Mouse (Mus musculus) lung, embryonic 14.5 days (tissue): ENCODE results near the gene Kremen1. TPM values are rescaled to one million over a fixed set of nuclear protein-coding genes. Genes with fewer than 3 reads are reported as not detected.
A peak's percentile ranks its signal among the peaks of the same experiment; 100 is the strongest.

Experiments used
- ATAC-seq: fragments of 200-750 bp; cut with Nextera tagmentation; 2 replicates; pipeline ENCODE4 v1.8.0; 2017; ENCODE audit warnings: mild to moderate bottlenecking, moderate TSS enrichment, moderate library complexity; ENCODE audit not compliant: insufficient read depth
- DNase-seq: peaks from one replicate; pipeline ENCODE4 v3.0.0-alpha.2; 2015
- H3K27ac ChIP-seq: fragments of 300-500 bp; sonication (generic); 2 replicates; pipeline ENCODE4 v1.5.1; 2014; ENCODE audit warnings: low read depth, mild to moderate bottlenecking, moderate library complexity
- H3K27me3 ChIP-seq: fragments of 300-500 bp; sonication (generic); 2 replicates; pipeline ENCODE4 v1.6.1; 2014; ENCODE audit warnings: low read length, control low read depth; ENCODE audit not compliant: insufficient read depth
- H3K36me3 ChIP-seq: fragments of 300-500 bp; sonication (generic); 2 replicates; pipeline ENCODE4 v1.6.1; 2014; ENCODE audit warnings: control low read depth; ENCODE audit not compliant: insufficient read depth
- H3K4me1 ChIP-seq: fragments of 300-500 bp; sonication (generic); 2 replicates; pipeline ENCODE4 v1.6.1; 2014; ENCODE audit warnings: antibody characterized with exemption, control low read depth; ENCODE audit not compliant: insufficient read depth
- H3K4me2 ChIP-seq: fragments of 300-500 bp; sonication (generic); 2 replicates; pipeline ENCODE4 v1.6.1; 2014; ENCODE audit warnings: mild to moderate bottlenecking
- H3K4me3 ChIP-seq: fragments of 300-500 bp; sonication (generic); 2 replicates; pipeline ENCODE4 v1.5.1; 2014; ENCODE audit warnings: low read depth, low read length
- H3K9ac ChIP-seq: fragments of 300-500 bp; sonication (generic); 2 replicates; pipeline ENCODE4 v1.6.1; 2014
- H3K9me3 ChIP-seq: fragments of 300-500 bp; sonication (generic); 2 replicates; pipeline ENCODE4 v1.6.1; 2016; ENCODE audit warnings: low read depth, low read length, control low read depth
- CTCF ChIP-seq: IDR thresholded peaks from 2 replicates; pipeline ENCODE4 v1.5.1; 2016; ENCODE audit warnings: antibody characterized with exemption, low read depth
- WGBS: fragments of 180-500 bp; shearing (Covaris S2); extraction: QIAGEN DNeasy Blood & Tissue Kit; methylation state at CpG from one replicate; pipeline ENCODE4 v1.1.7; 2014; 5-methylcytosine and 5-hydroxymethylcytosine counted together
- polyA plus RNA-seq: library from polyadenylated mRNA; unstranded; fragments of >200 nt; fragmentation: Nextera tagmentation; extraction: Ambion mirVana; gene quantifications from 2 replicates; pipeline ENCODE4 v1.2.1, GENCODE M21; 2014

Gene Kremen1
- polyA plus RNA-seq, 1 experiment from 2014 or later: 14.5 TPM

DNA sequence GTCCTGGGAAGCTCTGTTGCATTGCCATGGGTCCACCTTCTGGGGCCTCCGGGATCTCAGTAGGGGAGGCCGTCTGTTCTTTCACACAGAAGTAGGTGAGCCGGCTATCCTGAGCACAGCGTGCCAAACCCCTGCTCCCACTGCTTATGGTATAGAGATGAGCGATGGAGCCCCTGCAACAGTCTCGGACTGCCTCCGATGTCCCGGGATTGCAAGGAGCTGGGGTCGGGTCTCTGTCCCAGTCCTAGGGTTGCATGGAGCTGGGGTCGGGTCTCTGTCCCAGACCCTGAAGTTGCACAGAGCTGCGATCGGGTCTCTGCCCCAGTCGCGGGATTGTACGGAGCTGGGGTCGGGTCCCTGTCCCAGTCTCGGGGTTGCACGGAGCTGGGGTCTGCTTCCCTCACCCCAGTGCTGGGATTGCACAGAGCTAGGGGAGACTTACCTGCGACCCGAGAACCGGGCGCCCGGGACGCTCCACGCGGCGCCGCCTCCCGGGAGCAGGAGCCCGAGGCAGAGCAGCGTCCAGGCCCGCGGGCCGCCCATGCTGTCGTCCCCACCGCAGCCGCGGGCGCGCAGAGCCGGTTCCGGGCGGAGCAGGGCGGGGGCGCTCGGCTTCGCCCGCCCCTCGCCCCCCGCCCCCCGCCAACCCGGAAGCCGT, 109.5 kb downstream of the Kremen1 start, which contains the start of gene Emid1:
Gene Emid1, minus strand, starts transcription at position 578 of the 658 bp plus-strand sequence.
- ATAC-seq: peak; percentile 28; the same call in 1 of the 2 replicates
- Histone ChIP-seq H3K9ac (peak within 1 kb of the TSS; percentile 82), H3K9me3 (no peaks in the 10 kb centered on the region), H3K4me3 (peak within 1 kb of the TSS; percentile 64), H3K27me3 (no peaks in the 10 kb centered on the region), H3K36me3 (no peaks in the 10 kb centered on the region), H3K27ac (peak within 1 kb of the TSS; percentile 52; the same call in 1 of the 2 replicates), H3K4me2 (peak within 1 kb of the TSS; percentile 93), H3K4me1 (peaks cover 22% of the 10 kb centered on the region)
- TF ChIP-seq CTCF: no peak
- DNase-seq: peak; percentile 70
- under 1% methylated on average over 52 of the region's 53 CpGs for WGBS

DNA sequence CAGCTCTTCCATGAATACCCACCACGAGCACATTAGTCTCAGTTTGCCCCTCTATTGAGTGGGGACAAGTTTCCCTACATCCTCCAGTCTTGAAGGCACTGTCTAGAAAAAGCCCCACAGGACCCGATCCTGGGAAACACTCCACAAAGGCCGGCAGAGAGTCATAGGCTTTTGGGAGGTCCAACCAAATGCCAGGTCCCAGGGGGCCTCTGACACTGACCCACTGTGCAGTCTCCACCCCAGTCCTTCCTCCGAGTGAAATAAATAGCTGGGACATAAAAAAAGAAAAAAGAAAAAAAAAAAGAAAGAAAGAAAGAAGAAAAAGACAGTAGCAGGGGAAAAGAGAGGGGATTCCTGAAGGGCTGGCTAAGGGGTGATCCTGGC, 110.1 kb downstream of the Kremen1 start:
- Histone ChIP-seq H3K36me3 (no peaks in the 10 kb centered on the region), H3K9me3 (no peaks in the 10 kb centered on the region), H3K27me3 (no peaks in the 10 kb centered on the region), H3K9ac (peak overlapping the region; percentile 82), H3K4me3 (peak overlapping the region; percentile 64), H3K27ac (no peak overlapping the region), H3K4me1 (peaks cover 22% of the 10 kb centered on the region), H3K4me2 (peak overlapping the region; percentile 93)
- DNase-seq (no peak), ATAC-seq (no peak)
- 34% methylated on average over 4 of the region's 4 CpGs for WGBS
- TF ChIP-seq CTCF: no peak

DNA sequence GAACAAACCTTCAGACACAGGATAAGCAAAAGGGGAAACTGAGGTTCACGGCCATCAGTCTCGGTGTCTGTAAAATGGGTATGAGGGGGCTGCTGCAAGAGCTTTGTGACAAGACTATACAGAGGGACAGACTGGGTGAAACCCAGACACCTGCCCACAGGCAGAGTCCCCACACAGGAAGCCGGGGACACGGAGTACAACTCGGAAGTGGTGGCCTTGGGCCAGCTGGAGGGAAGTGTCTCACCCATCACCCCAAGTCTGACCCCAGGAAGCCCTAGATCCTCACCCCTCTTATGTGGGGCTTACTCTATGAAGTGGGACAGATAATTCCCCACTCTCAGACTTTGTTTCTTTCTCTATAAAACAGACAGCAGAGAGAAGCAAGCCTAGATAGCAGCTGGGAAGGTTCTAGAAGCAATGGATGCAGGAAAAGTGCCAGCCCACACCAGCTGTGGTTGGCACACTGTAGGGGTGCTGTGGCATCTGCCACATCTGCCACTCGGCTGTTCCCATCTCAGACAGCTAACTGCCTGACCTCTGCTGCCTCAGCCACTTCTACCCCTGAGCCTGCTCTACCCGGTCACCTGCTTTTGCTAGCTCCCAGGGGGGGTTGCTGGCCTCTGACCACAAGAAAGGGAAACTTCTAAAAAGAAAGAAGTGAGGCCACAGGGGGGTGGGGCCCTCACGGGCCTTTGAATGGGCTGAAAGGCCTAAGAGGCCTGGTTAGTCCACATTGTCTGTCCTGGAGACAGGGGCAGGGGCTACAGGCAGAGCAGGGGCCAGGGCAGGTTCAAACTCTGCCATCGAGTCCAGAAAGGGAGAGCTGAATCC, 110.7 kb downstream of the Kremen1 start:
- WGBS: 66% methylated on average over 9 of the region's 9 CpGs
- Histone ChIP-seq H3K36me3 (no peaks in the 10 kb centered on the region), H3K4me2 (peak overlapping the region; percentile 93), H3K9me3 (no peaks in the 10 kb centered on the region), H3K4me3 (no peak overlapping the region), H3K27ac (no peak overlapping the region), H3K4me1 (peaks cover 18% of the 10 kb centered on the region), H3K27me3 (no peaks in the 10 kb centered on the region), H3K9ac (peak overlapping the region; percentile 13; the same call in 1 of the 2 replicates)
- TF ChIP-seq CTCF: no peak
- DNase-seq (no peak), ATAC-seq (no peak)

DNA sequence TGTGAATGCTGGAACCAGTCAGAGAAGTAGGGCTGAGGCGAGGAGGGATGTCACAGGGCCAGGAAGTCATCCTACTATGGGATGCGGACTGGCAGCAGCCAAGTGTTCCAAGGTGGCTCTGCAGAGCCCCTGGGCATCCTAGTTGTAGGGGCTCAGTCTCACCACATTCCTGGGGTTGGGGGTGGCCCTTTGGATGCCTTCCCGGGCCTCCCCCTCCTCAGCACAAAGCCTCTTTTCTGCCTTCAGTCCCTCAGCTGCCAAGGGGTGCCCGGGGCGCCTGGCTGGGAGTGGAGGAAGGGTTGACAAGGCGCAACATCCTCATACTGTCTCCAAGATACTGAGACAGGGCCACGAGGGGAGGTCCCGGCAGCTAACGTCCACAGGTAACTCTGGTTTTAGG, 111.4 kb downstream of the Kremen1 start:
- Histone ChIP-seq H3K4me3 (no peak overlapping the region), H3K9ac (no peak overlapping the region), H3K36me3 (no peaks in the 10 kb centered on the region), H3K27me3 (no peaks in the 10 kb centered on the region), H3K9me3 (no peaks in the 10 kb centered on the region), H3K4me1 (peaks cover 14% of the 10 kb centered on the region), H3K4me2 (no peak overlapping the region), H3K27ac (no peak overlapping the region)
- WGBS: 63% methylated on average over 9 of the region's 9 CpGs
- no peak for ATAC-seq
- no peak for DNase-seq
- no peak for TF ChIP-seq CTCF

DNA sequence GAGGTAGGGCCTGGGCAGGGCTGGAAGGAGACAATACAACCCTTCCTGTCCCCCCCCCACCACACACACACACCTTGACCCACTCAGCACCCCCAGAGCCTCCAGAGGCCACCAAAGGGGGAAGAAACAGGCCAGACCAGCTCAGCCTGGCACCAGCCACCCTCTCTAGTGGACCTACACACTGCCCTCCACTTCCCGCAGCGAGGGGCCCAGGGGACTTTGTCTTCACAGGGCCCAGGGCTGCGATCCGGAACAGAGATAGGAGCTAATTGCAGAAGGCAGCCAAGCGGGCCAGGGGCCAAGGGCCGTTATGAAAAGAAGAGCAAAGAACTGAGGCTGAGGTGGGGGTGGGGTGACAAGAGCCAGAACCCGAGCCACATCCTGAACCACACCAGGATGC, 112.1 kb downstream of the Kremen1 start:
- Histone ChIP-seq H3K4me3 (no peak overlapping the region), H3K36me3 (no peaks in the 10 kb centered on the region), H3K27me3 (no peaks in the 10 kb centered on the region), H3K4me1 (peaks cover 11% of the 10 kb centered on the region), H3K4me2 (peak overlapping the region; percentile 21; the same call in 1 of the 2 replicates), H3K9me3 (no peaks in the 10 kb centered on the region), H3K9ac (no peak overlapping the region), H3K27ac (no peak overlapping the region)
- 13% methylated on average over 7 of the region's 7 CpGs for WGBS
- peak; percentile 33 for DNase-seq
- no peak for TF ChIP-seq CTCF
- ATAC-seq: no peak

DNA sequence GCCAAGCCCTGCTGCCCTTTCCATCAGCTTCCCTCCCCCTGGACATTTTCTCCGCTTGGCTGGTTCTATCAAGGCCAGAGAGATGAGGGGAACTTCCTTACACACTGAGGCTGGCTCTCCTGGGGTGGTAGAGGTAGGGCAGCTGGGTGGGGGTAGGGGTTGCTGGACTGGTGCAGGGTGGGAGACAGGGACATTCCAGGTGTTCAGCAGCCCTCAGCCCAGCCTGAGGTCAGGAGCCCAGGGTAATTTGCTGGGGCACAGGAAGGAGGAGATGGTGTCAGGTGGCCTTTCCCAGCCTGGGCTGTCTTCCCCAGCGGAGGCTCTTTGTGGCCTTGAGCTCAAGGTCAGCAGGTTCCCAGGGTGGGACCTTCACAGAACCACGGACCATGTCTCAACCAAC, 115.8 kb downstream of the Kremen1 start:
- no peak for DNase-seq
- Histone ChIP-seq H3K27ac (no peak overlapping the region), H3K9ac (no peak overlapping the region), H3K27me3 (no peaks in the 10 kb centered on the region), H3K4me3 (no peak overlapping the region), H3K4me2 (no peak overlapping the region), H3K36me3 (no peaks in the 10 kb centered on the region), H3K9me3 (no peaks in the 10 kb centered on the region), H3K4me1 (peaks cover 20% of the 10 kb centered on the region)
- 78% methylated on average over 3 of the region's 3 CpGs for WGBS
- TF ChIP-seq CTCF: no peak
- ATAC-seq: no peak

DNA sequence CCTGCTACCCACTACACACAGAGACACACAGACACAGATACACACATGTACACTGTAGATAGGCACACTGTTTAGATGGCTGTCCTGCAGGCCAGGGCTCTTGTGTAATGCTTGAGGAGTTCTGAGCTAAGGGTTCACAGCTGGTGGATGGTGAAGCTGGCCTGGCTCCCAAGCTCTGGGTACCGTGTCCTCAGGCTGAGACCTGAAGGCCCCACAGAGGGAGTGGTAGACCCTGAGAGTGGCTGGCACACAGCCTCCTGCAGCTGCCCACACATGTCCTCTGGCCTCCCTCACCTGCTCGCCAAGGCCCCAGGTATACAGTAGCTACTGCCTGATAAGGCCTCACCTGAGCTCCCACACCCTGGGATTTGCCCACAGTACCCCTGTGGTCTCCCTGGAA, 119.4 kb downstream of the Kremen1 start:
- Histone ChIP-seq H3K9me3 (no peaks in the 10 kb centered on the region), H3K36me3 (no peaks in the 10 kb centered on the region), H3K4me3 (no peak overlapping the region), H3K27me3 (no peaks in the 10 kb centered on the region), H3K4me1 (peaks cover 24% of the 10 kb centered on the region), H3K4me2 (no peak overlapping the region), H3K9ac (no peak overlapping the region), H3K27ac (no peak overlapping the region)
- no peak for TF ChIP-seq CTCF
- 59% methylated on average over 2 of the region's 2 CpGs for WGBS
- DNase-seq: no peak
- 0 out of 2 replicates have a peak, but pooled peaks have one; percentile 7 for ATAC-seq

Other genes with a start within 250 kb of the Kremen1 start
- gene Rasl10a, start 203.4 kb downstream of the Kremen1 start, polyA plus RNA-seq: 0.75 and 0.78 TPM in 2 replicates
- 33.2 and 36.3 TPM in 2 replicates for gene Gas2l1, start 196.2 kb downstream of the Kremen1 start, polyA plus RNA-seq
- 27.9 and 29.9 TPM in 2 replicates for gene Rhbdd3, start 162.6 kb downstream of the Kremen1 start, polyA plus RNA-seq
- 398 and 449 TPM in 2 replicates for gene Ewsr1, start 162.3 kb downstream of the Kremen1 start, polyA plus RNA-seq
- gene Emid1, start 109.3 kb downstream of the Kremen1 start, polyA plus RNA-seq: 50.7 and 52.1 TPM in 2 replicates
- 16.8 and 18.0 TPM in 2 replicates for gene Znrf3, start 183.3 kb upstream of the Kremen1 start, polyA plus RNA-seq